Mouse (Mus musculus): ENCODE measurements around the gene Cma2. TPM values are rescaled to one million over a fixed set of nuclear protein-coding genes. Genes with fewer than 3 reads are reported as not detected.

Cma2 gene
- polyA plus RNA-seq, 1 experiment from 2014 or later = not detected

Other genes with a start within 250 kb of the Cma2 start
- gene Tgm1, start 237.1 kb upstream of the Cma2 start, polyA plus RNA-seq (2015; fragmentation: Nextera tagmentation; extraction: Ambion mirVana) = 2.9 and 3.9 TPM in 2 replicates
- gene Rabggta, start 228.7 kb upstream of the Cma2 start, polyA plus RNA-seq (2015; fragmentation: Nextera tagmentation; extraction: Ambion mirVana) = 10.5 and 11.0 TPM in 2 replicates
- gene Dhrs1, start 205.3 kb upstream of the Cma2 start, polyA plus RNA-seq (2015; fragmentation: Nextera tagmentation; extraction: Ambion mirVana) = 39.4 and 43.5 TPM in 2 replicates
- 23.4 and 24.4 TPM in 2 replicates for gene Nop9, start 205.3 kb upstream of the Cma2 start, polyA plus RNA-seq (2015; fragmentation: Nextera tagmentation; extraction: Ambion mirVana)
- 57.5 and 77.8 TPM in 2 replicates for gene Cideb, start 192.5 kb upstream of the Cma2 start, polyA plus RNA-seq (2015; fragmentation: Nextera tagmentation; extraction: Ambion mirVana)
- 0.74 and 0.93 TPM in 2 replicates for gene Ltb4r2, start 189.6 kb upstream of the Cma2 start, polyA plus RNA-seq (2015; fragmentation: Nextera tagmentation; extraction: Ambion mirVana)
- 14.0 and 14.5 TPM in 2 replicates for gene Ltb4r1, start 185.0 kb upstream of the Cma2 start, polyA plus RNA-seq (2015; fragmentation: Nextera tagmentation; extraction: Ambion mirVana)
- gene Adcy4, start 166.9 kb upstream of the Cma2 start, polyA plus RNA-seq (2015; fragmentation: Nextera tagmentation; extraction: Ambion mirVana) = 1.4 and 1.9 TPM in 2 replicates
- gene Ripk3, start 162.1 kb upstream of the Cma2 start, polyA plus RNA-seq (2015; fragmentation: Nextera tagmentation; extraction: Ambion mirVana) = 16.9 and 19.7 TPM in 2 replicates
- gene Nfatc4, start 127.8 kb upstream of the Cma2 start, polyA plus RNA-seq (2015; fragmentation: Nextera tagmentation; extraction: Ambion mirVana) = 0.67 and 0.86 TPM in 2 replicates
- gene Nynrin, start 97.0 kb upstream of the Cma2 start, polyA plus RNA-seq (2015; fragmentation: Nextera tagmentation; extraction: Ambion mirVana) = 2.0 and 2.1 TPM in 2 replicates
- 0.20 and 0.31 TPM in 2 replicates for gene Cbln3, start 66.6 kb upstream of the Cma2 start, polyA plus RNA-seq (2015; fragmentation: Nextera tagmentation; extraction: Ambion mirVana)
- 8.6 and 10.1 TPM in 2 replicates for gene Khnyn, start 66.0 kb upstream of the Cma2 start, polyA plus RNA-seq (2015; fragmentation: Nextera tagmentation; extraction: Ambion mirVana)
- 12.8 and 15.5 TPM in 2 replicates for gene Sdr39u1, start 50.7 kb upstream of the Cma2 start, polyA plus RNA-seq (2015; fragmentation: Nextera tagmentation; extraction: Ambion mirVana)
- gene Cma1, start 6.3 kb upstream of the Cma2 start, polyA plus RNA-seq (2015; fragmentation: Nextera tagmentation; extraction: Ambion mirVana) = 0.36 and 0.47 TPM in 2 replicates
- gene Mcpt1, start 67.0 kb downstream of the Cma2 start, polyA plus RNA-seq (2015; fragmentation: Nextera tagmentation; extraction: Ambion mirVana) = not detected in 2 replicates
- not detected in 2 replicates for gene Mcpt9, start 79.5 kb downstream of the Cma2 start, polyA plus RNA-seq (2015; fragmentation: Nextera tagmentation; extraction: Ambion mirVana)
- 0.14 and 0.15 TPM in 2 replicates for gene Mcpt2, start 91.1 kb downstream of the Cma2 start, polyA plus RNA-seq (2015; fragmentation: Nextera tagmentation; extraction: Ambion mirVana)
- gene Mcpt4, start 111.3 kb downstream of the Cma2 start, polyA plus RNA-seq (2015; fragmentation: Nextera tagmentation; extraction: Ambion mirVana) = not detected in 2 replicates
- 6.2 and 6.4 TPM in 2 replicates for gene Mcpt8, start 134.3 kb downstream of the Cma2 start, polyA plus RNA-seq (2015; fragmentation: Nextera tagmentation; extraction: Ambion mirVana)
- gene Ctsg, start 151.6 kb downstream of the Cma2 start, polyA plus RNA-seq (2015; fragmentation: Nextera tagmentation; extraction: Ambion mirVana) = 39.4 and 44.1 TPM in 2 replicates
- not detected in 2 replicates for gene Gzme, start 169.6 kb downstream of the Cma2 start, polyA plus RNA-seq (2015; fragmentation: Nextera tagmentation; extraction: Ambion mirVana)
- gene Gzmd, start 181.6 kb downstream of the Cma2 start, polyA plus RNA-seq (2015; fragmentation: Nextera tagmentation; extraction: Ambion mirVana) = not detected in 2 replicates
- not detected in 2 replicates for gene Gzmg, start 208.6 kb downstream of the Cma2 start, polyA plus RNA-seq (2015; fragmentation: Nextera tagmentation; extraction: Ambion mirVana)
- not detected in 2 replicates for gene Gzmn, start 223.6 kb downstream of the Cma2 start, polyA plus RNA-seq (2015; fragmentation: Nextera tagmentation; extraction: Ambion mirVana)